Mouse (Mus musculus): ENCODE measurements around the gene Tbc1d2. TPM values are rescaled to one million over a fixed set of nuclear protein-coding genes. Genes with fewer than 3 reads are reported as not detected.
A peak's percentile ranks its signal among the peaks of the same experiment; 100 is the strongest.

Gene Tbc1d2
- total RNA-seq (2021): 1 to 10 TPM; 1.1 TPM
- long read RNA-seq, experiment 1: 0 reads
- long read RNA-seq, experiment 2, full-length matches to known transcripts: 1 of 2 reads
- long read RNA-seq, experiment 2, partial matches to known transcripts: 0 of 2 reads
- long read RNA-seq, experiment 2, other reads (novel, unspliced or antisense): 1 of 2 reads

- intact Hi-C loops (cut with DNase I; ENCODE audit: low total_unique reads): no loop called here
These were observed at the start of gene Tbc1d2 for GRCm38 (mm10) chr4:46650086-46650753. Gene Tbc1d2, minus strand, starts transcription at chr4:46650209.

DNA sequence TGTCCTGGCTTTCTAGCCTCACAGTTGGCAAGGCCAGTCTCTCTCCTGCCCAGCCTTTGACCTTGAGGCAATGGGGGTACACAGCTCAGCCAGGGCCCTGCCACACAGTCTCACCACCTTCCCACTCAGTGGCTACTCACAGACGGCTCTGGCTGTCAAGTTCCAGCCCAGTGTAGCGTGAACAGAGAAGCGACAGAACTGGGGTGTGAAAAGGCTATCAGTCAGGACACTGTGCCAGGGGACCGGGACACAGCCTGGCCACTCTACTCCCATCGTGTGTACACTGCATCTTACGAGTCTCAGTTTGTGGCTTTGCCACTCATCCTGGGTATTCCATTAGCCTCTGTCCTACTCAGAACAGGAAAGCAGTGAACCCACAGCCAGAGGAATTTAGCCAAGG lies 46.5 kb upstream of the Tbc1d2 start:
- no peak for DNase-seq
- intact Hi-C loops (cut with DNase I; ENCODE audit: low total_unique reads): loop anchor here (10.0 kb wide), 1 partner anchor 138 kb away; no protein-coding TSS in a partner anchor

More at GRCm38 (mm10) chr4:46650086-46650753, at the start of gene Tbc1d2:
- peak; percentile 93 for DNase-seq

- intact Hi-C loops (cut with DNase I; ENCODE audit: low total_unique reads): loop anchor here (5.0 to 10.0 kb wide), 3 partner anchors 144 to 347 kb away; no protein-coding TSS in a partner anchor
- DNase-seq: no peak
These were observed 40.6 kb upstream of the Tbc1d2 start for GRCm38 (mm10) chr4:46690565-46690964.

DNA sequence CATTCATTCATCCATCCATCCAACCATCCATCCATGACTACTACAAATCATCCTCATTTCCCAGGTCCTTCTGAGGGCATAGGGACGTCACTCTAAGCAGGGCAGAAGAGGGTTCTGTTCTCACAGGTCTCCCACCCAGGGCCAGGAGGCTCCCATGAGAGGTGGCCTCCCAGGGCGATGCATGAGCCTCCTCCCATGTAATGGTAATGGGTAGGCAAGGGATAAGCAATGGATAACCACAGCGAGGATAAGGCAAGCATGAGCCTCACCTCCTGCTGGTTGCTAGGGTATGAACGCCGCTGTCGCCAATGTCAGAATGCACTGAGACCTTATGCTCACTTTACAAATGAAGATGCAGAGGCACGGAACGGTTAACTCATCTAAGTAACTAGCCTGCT lies 40.0 kb upstream of the Tbc1d2 start:
- intact Hi-C loops (cut with DNase I; ENCODE audit: low total_unique reads): loop anchor here (5.0 to 10.0 kb wide), 3 partner anchors 145 to 347 kb away; no protein-coding TSS in a partner anchor
- DNase-seq: no peak

DNA sequence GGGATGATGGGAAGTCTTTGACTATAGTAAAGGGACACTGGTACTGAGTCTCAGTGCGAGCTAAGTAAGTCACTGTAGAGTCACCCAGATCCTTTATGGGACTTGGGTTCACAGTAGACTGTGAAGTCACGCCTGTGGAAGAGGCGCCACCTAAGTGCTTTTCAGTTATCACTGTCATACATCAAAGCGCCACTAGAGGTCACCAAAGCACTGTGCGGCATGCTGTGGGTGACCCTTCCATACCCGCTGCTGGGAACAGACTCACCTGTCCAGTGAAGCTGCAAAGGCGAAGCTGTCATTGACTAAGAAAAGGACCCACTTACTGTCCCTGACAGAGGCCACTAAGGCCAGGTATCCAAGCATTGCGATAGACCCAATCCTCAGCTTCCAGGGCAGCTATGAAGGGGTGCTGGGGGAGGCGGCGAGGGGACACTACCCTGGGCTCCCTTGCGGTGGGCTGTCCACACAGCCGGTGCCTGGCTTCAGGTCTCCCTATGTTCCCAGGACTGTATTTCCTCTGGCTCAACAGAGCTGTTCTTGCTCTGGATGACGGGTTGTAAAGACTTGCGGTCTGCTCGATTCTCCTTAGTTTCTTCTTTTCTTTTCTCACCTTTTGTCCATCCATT lies 39.5 kb upstream of the Tbc1d2 start:
- intact Hi-C loops (cut with DNase I; ENCODE audit: low total_unique reads): loop anchor here (5.0 to 10.0 kb wide), 3 partner anchors 145 to 348 kb away; no protein-coding TSS in a partner anchor
- peak; percentile 56 for DNase-seq

DNA sequence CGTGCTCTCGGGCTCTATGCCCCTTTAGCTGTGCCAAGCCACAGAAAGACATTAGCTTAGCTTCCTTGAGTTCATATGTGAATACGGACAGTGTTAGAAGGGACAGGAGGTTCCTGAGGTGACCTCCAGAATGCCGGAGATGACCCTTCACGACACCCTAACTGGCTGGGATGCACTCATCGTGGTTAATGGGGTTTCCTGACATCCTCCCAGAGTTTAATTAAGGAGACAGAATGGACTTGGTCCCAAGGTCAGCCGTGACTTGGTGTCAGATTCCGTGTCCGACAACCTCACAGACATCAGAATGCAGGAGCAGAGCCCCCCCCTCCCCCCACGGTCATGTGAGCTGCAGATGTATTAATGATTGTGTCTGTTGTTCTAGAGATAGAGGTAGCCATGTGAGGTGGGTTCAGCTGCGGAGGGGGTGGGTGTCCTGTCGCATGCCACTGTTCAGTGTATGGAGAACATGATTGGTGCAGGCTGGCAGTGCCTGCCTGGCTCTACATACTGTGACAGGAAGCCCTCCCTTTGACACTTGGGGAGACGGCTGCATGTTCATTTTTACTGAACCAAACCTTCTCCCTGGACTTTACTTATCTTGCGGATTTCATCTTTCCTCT lies 38.3 kb upstream of the Tbc1d2 start:
- intact Hi-C loops (cut with DNase I; ENCODE audit: low total_unique reads): no loop called here
- no peak for DNase-seq

- intact Hi-C loops (cut with DNase I; ENCODE audit: low total_unique reads): no loop called here
- DNase-seq: peak; percentile 31
These were observed 34.2 kb upstream of the Tbc1d2 start for GRCm38 (mm10) chr4:46684160-46684559.

DNA sequence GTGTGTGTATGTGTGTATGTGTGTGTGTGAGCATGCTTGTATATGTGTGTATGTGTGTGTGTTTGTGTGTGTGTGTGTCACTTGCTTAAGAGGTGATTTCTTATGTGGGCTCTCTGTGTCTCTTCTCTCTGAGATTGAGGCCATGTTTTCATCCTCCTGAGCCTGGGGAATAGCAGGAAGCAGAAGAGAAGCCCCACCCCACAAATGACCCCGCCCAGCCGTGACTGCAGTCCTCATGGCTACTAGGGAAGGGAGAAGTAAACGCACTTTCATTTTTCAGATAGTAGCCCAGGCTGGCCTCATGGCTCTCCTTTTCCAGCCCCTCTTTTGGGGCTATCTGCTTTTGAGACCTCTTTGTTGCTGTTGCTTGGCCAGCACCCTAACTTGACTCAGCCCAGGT lies 26.6 kb upstream of the Tbc1d2 start:
- DNase-seq: no peak
- intact Hi-C loops (cut with DNase I; ENCODE audit: low total_unique reads): no loop called here

DNA sequence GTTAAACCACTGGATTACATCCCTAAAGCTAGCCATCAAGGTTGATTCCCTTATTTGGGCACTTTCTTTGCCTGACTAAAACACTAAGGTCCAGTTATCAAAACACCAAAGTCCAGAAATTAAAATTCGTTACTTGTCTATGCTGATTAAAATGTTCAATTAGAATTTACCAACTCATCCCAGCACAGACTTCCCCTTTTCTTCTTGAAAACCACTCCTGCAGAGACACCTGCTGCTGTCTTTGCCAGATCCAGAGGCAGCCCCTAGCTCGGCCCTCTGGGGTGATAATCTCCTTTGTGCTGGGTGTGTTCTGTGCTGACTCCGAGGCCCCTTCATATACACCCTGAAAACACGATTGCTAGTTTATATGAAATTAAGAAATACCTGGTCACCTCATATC lies 26.0 kb upstream of the Tbc1d2 start:
- no peak for DNase-seq
- intact Hi-C loops (cut with DNase I; ENCODE audit: low total_unique reads): no loop called here

- intact Hi-C loops (cut with DNase I; ENCODE audit: low total_unique reads): no loop called here
- no peak for DNase-seq
These were observed 25.3 kb upstream of the Tbc1d2 start for GRCm38 (mm10) chr4:46675272-46675785.

GRCm38 (mm10) chr4:46668620-46669019 lies 18.6 kb upstream of the Tbc1d2 start:
- no peak for DNase-seq
- intact Hi-C loops (cut with DNase I; ENCODE audit: low total_unique reads): loop anchor here (10.0 kb wide), 1 partner anchor 164 kb away; no protein-coding TSS in a partner anchor

- intact Hi-C loops (cut with DNase I; ENCODE audit: low total_unique reads): loop anchor here (10.0 kb wide), 1 partner anchor 162 kb away; no protein-coding TSS in a partner anchor
- no peak for DNase-seq
These were observed 16.4 kb upstream of the Tbc1d2 start for GRCm38 (mm10) chr4:46666420-46666819.

- DNase-seq: no peak
- intact Hi-C loops (cut with DNase I; ENCODE audit: low total_unique reads): loop anchor here (10.0 kb wide), 1 partner anchor 161 kb away; no protein-coding TSS in a partner anchor
These were observed 15.4 kb upstream of the Tbc1d2 start for GRCm38 (mm10) chr4:46665371-46665774.

GRCm38 (mm10) chr4:46664123-46665009 lies 14.4 kb upstream of the Tbc1d2 start:
- intact Hi-C loops (cut with DNase I; ENCODE audit: low total_unique reads): loop anchor here (10.0 kb wide), 1 partner anchor 160 kb away; no protein-coding TSS in a partner anchor
- peak; percentile 83 for DNase-seq

GRCm38 (mm10) chr4:46661433-46661832 lies 11.4 kb upstream of the Tbc1d2 start:
- intact Hi-C loops (cut with DNase I; ENCODE audit: low total_unique reads): loop anchor here (10.0 kb wide), 1 partner anchor 157 kb away; no protein-coding TSS in a partner anchor
- no peak for DNase-seq

GRCm38 (mm10) chr4:46658946-46659345 lies 8.9 kb upstream of the Tbc1d2 start:
- intact Hi-C loops (cut with DNase I; ENCODE audit: low total_unique reads): no loop called here
- no peak for DNase-seq

DNA sequence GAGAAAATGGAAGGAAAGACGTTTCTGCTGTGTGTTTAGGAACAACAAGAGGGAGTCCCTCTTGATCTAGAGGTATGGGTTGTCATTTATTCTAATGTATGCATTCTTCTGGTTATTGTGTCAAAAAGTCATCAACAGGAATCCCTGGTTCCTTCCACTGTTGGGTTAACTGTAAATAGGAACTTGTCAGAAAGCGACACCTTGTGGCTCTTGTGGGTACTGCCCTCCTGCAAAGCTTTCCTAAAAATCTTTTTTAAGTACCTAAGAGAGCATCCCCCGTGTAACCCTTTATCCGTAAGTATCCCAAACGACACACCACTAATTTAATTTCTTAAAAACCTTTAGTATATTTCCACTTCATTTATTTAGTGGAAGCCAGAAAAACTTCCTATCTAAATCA lies 7.1 kb upstream of the Tbc1d2 start:
- peak; percentile 60 for DNase-seq
- intact Hi-C loops (cut with DNase I; ENCODE audit: low total_unique reads): loop anchor here (2.0 kb wide), 1 partner anchor 44 kb away; no protein-coding TSS in a partner anchor

GRCm38 (mm10) chr4:46655956-46656355 lies 5.9 kb upstream of the Tbc1d2 start:
- DNase-seq: no peak
- intact Hi-C loops (cut with DNase I; ENCODE audit: low total_unique reads): loop anchor here (2.0 kb wide), 1 partner anchor 43 kb away; no protein-coding TSS in a partner anchor

GRCm38 (mm10) chr4:46655298-46655697 lies 5.3 kb upstream of the Tbc1d2 start:
- intact Hi-C loops (cut with DNase I; ENCODE audit: low total_unique reads): no loop called here
- DNase-seq: no peak

Data from gastrocnemius, postnatal 14 days (tissue).